Mouse (Mus musculus) midbrain, embryonic 11.5 days (tissue): ENCODE measurements around the gene Stat3. TPM values are rescaled to one million over a fixed set of nuclear protein-coding genes. Genes with fewer than 3 reads are reported as not detected.

Experiments used
- ATAC-seq: fragments of 200-750 bp; cut with Nextera tagmentation; 2 replicates; pipeline ENCODE4 v1.8.0; 2017; ENCODE audit warnings: moderate TSS enrichment, moderate library complexity; ENCODE audit not compliant: low FRiP score
- DNase-seq: peaks from one replicate; pipeline ENCODE4 v3.0.0; 2015; ENCODE audit warnings: low spot score; ENCODE audit errors: missing footprints
- H3K27ac ChIP-seq: fragments of 300-500 bp; sonication (generic); 2 replicates; pipeline ENCODE4 v1.5.1; 2014; ENCODE audit warnings: low read depth, low read length
- H3K27me3 ChIP-seq: fragments of 300-500 bp; sonication (generic); 2 replicates; pipeline ENCODE4 v1.6.1; 2014; ENCODE audit warnings: mild to moderate bottlenecking, low read length, moderate library complexity, mixed read lengths; ENCODE audit not compliant: control insufficient read depth, insufficient read depth
- H3K36me3 ChIP-seq: fragments of 300-500 bp; sonication (generic); 2 replicates; pipeline ENCODE4 v1.6.1; 2014; ENCODE audit warnings: mild to moderate bottlenecking, low read length, moderate library complexity, mixed read lengths; ENCODE audit not compliant: control insufficient read depth, insufficient read depth
- H3K4me1 ChIP-seq: fragments of 300-500 bp; sonication (generic); 2 replicates; pipeline ENCODE4 v1.6.1; 2014; ENCODE audit warnings: low read length; ENCODE audit not compliant: control insufficient read depth, insufficient read depth
- H3K4me2 ChIP-seq: fragments of 300-500 bp; sonication (generic); 2 replicates; pipeline ENCODE4 v1.6.1; 2014; ENCODE audit warnings: mild to moderate bottlenecking, moderate library complexity
- H3K4me3 ChIP-seq: fragments of 300-500 bp; sonication (generic); 2 replicates; pipeline ENCODE4 v1.5.1; 2014; ENCODE audit warnings: low read depth, low read length
- H3K9ac ChIP-seq: fragments of 300-500 bp; sonication (generic); 2 replicates; pipeline ENCODE4 v1.6.1; 2014; ENCODE audit warnings: low read length
- H3K9me3 ChIP-seq: fragments of 300-500 bp; sonication (generic); 2 replicates; pipeline ENCODE4 v1.6.1; 2016; ENCODE audit warnings: low read length; ENCODE audit not compliant: control insufficient read depth
- WGBS: fragments of 180-500 bp; shearing (Covaris S2); extraction: QIAGEN DNeasy Blood & Tissue Kit; methylation state at CpG from one replicate; pipeline ENCODE4 v1.1.7; 2014; 5-methylcytosine and 5-hydroxymethylcytosine counted together
- polyA plus RNA-seq: library from polyadenylated mRNA; unstranded; fragments of >200 nt; fragmentation: Nextera tagmentation; extraction: Ambion mirVana; gene quantifications from 2 replicates; pipeline ENCODE4 v1.2.1, GENCODE M21; 2014

The Stat3 gene
- polyA plus RNA-seq, 1 experiment from 2014 or later = 24.0 TPM

- 80% methylated on average over 7 of the region's 7 CpGs for WGBS
- no peaks in the 10 kb centered on the region for H3K36me3 ChIP-seq
Observed at GRCm38 (mm10) chr11:100975241-100975640, 35.9 kb upstream of the Stat3 start.

GRCm38 (mm10) chr11:100974381-100974970, 35.1 kb upstream of the Stat3 start:
- DNase-seq (no peak), ATAC-seq (no peak)
- WGBS = 80% methylated on average over 14 of the region's 14 CpGs
- Histone ChIP-seq H3K9ac (no peak overlapping the region), H3K27me3 (peaks cover 29% of the 10 kb centered on the region), H3K9me3 (no peaks in the 10 kb centered on the region), H3K36me3 (no peaks in the 10 kb centered on the region), H3K4me2 (no peak overlapping the region), H3K27ac (no peak overlapping the region), H3K4me1 (peaks cover 7% of the 10 kb centered on the region; the same call in 1 of the 2 replicates), H3K4me3 (no peak overlapping the region)

More at GRCm38 (mm10) chr11:100975241-100975640, 35.9 kb upstream of the Stat3 start:
- Histone ChIP-seq H3K9me3 (no peaks in the 10 kb centered on the region), H3K4me2 (no peak overlapping the region), H3K27ac (no peak overlapping the region), H3K4me3 (no peak overlapping the region), H3K4me1 (peaks cover under 1% of the 10 kb centered on the region; the same call in 1 of the 2 replicates), H3K9ac (no peak overlapping the region), H3K27me3 (peaks cover 21% of the 10 kb centered on the region)
- no peak for DNase-seq
- no peak for ATAC-seq

- no peak for DNase-seq
- ATAC-seq = no peak
- no peaks in the 10 kb centered on the region for H3K9me3 ChIP-seq
- no peak overlapping the region for H3K9ac ChIP-seq
- no peak overlapping the region for H3K27ac ChIP-seq
- H3K4me1 ChIP-seq = peaks cover 9% of the 10 kb centered on the region; the same call in 1 of the 2 replicates
- H3K36me3 ChIP-seq = no peaks in the 10 kb centered on the region
- H3K27me3 ChIP-seq = peaks cover 41% of the 10 kb centered on the region
- H3K4me3 ChIP-seq = no peak overlapping the region
- 94% methylated on average over 7 of the region's 7 CpGs for WGBS
- no peak overlapping the region for H3K4me2 ChIP-seq
Observed at GRCm38 (mm10) chr11:100973245-100973644, 33.9 kb upstream of the Stat3 start.

- WGBS = 61% methylated on average over 10 of the region's 10 CpGs
- H3K4me2 ChIP-seq = no peak overlapping the region
- ATAC-seq (no peak), DNase-seq (peak; percentile 81)
- H3K27me3 ChIP-seq = peaks cover 45% of the 10 kb centered on the region
- H3K4me1 ChIP-seq = peaks cover 9% of the 10 kb centered on the region; the same call in 1 of the 2 replicates
- H3K36me3 ChIP-seq = no peaks in the 10 kb centered on the region
- H3K27ac ChIP-seq = no peak overlapping the region
- no peaks in the 10 kb centered on the region for H3K9me3 ChIP-seq
- H3K9ac ChIP-seq = no peak overlapping the region
- no peak overlapping the region for H3K4me3 ChIP-seq
Observed at GRCm38 (mm10) chr11:100971455-100971854, 32.1 kb upstream of the Stat3 start.

- H3K27me3 ChIP-seq = peaks cover 46% of the 10 kb centered on the region
- WGBS = under 1% methylated on average over 20 of the region's 20 CpGs
- H3K9me3 ChIP-seq = no peaks in the 10 kb centered on the region
- no peaks in the 10 kb centered on the region for H3K36me3 ChIP-seq
- no peak within 1 kb of the TSS for H3K27ac ChIP-seq
- H3K4me1 ChIP-seq = peaks cover 9% of the 10 kb centered on the region; the same call in 1 of the 2 replicates
- DNase-seq = peak; percentile 92
- H3K4me2 ChIP-seq = peak within 1 kb of the TSS; percentile 43
- ATAC-seq = no peak
- H3K9ac ChIP-seq = peak within 1 kb of the TSS; percentile 33
- peak within 1 kb of the TSS; percentile 29 for H3K4me3 ChIP-seq
Observed at GRCm38 (mm10) chr11:100970557-100970937, 31.2 kb upstream of the Stat3 start, which contains the start of gene Cavin1. TSS of gene Cavin1 (minus strand) at chr11:100970887.

GRCm38 (mm10) chr11:100969744-100970556, 30.6 kb upstream of the Stat3 start:
- ATAC-seq (no peak), DNase-seq (peak; percentile 94)
- Histone ChIP-seq H3K4me3 (peak overlapping the region; percentile 29), H3K27me3 (peaks cover 46% of the 10 kb centered on the region), H3K36me3 (no peaks in the 10 kb centered on the region), H3K4me1 (peaks cover 9% of the 10 kb centered on the region; the same call in 1 of the 2 replicates), H3K9ac (peak overlapping the region; percentile 33), H3K27ac (no peak overlapping the region), H3K9me3 (no peaks in the 10 kb centered on the region), H3K4me2 (peak overlapping the region; percentile 43)
- WGBS = under 1% methylated on average over 65 of the region's 65 CpGs

- DNase-seq (peak; percentile 85), ATAC-seq (no peak)
- peak overlapping the region; percentile 29 for H3K4me3 ChIP-seq
- H3K4me1 ChIP-seq = peaks cover 9% of the 10 kb centered on the region; the same call in 1 of the 2 replicates
- no peaks in the 10 kb centered on the region for H3K36me3 ChIP-seq
- H3K4me2 ChIP-seq = peak overlapping the region; percentile 43
- no peak overlapping the region for H3K27ac ChIP-seq
- no peaks in the 10 kb centered on the region for H3K9me3 ChIP-seq
- H3K27me3 ChIP-seq = peaks cover 46% of the 10 kb centered on the region
- H3K9ac ChIP-seq = peak overlapping the region; percentile 20; the same call in 1 of the 2 replicates
- 6% methylated on average over 30 of the region's 35 CpGs for WGBS
Observed at GRCm38 (mm10) chr11:100969189-100969743, 29.9 kb upstream of the Stat3 start.

GRCm38 (mm10) chr11:100968501-100968900, 29.2 kb upstream of the Stat3 start:
- no peak overlapping the region for H3K4me2 ChIP-seq
- no peak for ATAC-seq
- no peak overlapping the region for H3K9ac ChIP-seq
- no peak overlapping the region for H3K4me3 ChIP-seq
- peaks cover 46% of the 10 kb centered on the region for H3K27me3 ChIP-seq
- WGBS = 77% methylated on average over 5 of the region's 5 CpGs
- no peaks in the 10 kb centered on the region for H3K36me3 ChIP-seq
- H3K9me3 ChIP-seq = no peaks in the 10 kb centered on the region
- peaks cover 9% of the 10 kb centered on the region; the same call in 1 of the 2 replicates for H3K4me1 ChIP-seq
- no peak overlapping the region for H3K27ac ChIP-seq
- no peak for DNase-seq
